Mouse (Mus musculus): ENCODE data around the gene Hbq1a.

Hbq1a gene

DNA sequence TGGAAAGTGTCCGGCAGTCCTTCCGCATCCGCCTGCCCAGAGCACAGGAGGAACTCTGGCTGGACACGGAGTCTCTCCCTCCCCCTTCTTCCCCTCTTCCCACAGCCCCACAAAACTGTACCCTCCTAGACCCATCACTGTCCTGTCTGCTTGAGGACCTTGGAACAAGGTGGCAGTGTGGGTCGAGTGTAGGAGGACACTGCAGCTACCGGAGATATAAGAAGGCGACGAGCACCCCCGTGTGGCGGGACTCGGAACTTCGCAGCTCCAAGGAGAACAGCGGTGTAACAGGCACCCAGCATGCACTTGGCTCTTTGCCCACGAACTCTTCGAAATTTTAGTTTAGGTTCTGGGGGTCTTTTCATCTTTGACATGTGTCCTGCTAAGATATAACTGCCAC lies 24.7 kb downstream of the Hbq1a start:
- DNase-seq (ENCODE audit: extremely low spot score) = peak; percentile 93

- DNase-seq (ENCODE audit: extremely low spot score) = no peak
Measured at GRCm38 (mm10) chr11:32331075-32331474, 31.2 kb downstream of the Hbq1a start.

DNA sequence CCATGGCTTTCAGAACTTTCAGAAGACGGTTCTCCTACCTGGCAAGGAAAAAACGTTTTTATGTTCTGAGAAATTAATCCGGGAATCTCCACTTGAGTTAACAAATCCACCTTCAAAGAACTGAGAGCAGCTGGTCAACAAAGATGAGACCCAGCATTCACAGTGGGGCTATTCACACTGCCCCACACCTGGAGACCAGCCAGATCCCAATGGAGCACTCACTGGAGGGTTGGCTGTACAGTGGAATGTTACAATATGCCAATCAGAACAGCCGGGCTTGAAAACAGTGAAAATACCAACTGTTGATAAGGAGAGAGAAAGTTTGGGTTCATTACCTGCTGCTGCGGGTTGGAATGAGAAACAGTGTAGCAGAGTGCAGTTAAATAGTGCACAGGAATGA lies 32.0 kb downstream of the Hbq1a start:
- DNase-seq (ENCODE audit: extremely low spot score) = no peak

- DNase-seq (ENCODE audit: extremely low spot score) = no peak
Measured at GRCm38 (mm10) chr11:32333235-32333634, 33.4 kb downstream of the Hbq1a start.

DNA sequence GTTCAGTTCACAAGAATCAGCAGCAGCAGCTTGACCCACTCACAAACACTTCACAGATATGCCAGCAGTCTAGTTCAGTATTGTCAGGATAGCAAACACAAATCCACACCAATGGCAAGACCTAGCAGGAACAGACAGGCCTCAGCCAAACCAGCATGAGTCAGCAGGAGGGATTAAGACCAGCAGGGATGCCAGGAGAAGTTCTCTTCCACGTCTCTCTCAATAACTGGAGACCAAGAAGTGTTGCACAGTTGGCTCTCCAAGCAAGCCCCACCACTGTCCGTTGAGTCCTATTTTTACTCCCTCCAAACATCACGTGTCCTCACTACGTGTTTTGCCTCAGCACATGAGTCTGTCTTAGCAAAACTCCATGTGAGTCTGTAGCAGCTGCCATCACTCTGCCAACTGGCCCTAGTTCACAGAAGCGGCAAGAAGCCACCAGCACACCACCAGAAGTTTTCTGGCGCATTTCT lies 36.6 kb downstream of the Hbq1a start:
- no peak for DNase-seq (ENCODE audit: extremely low spot score)

DNA sequence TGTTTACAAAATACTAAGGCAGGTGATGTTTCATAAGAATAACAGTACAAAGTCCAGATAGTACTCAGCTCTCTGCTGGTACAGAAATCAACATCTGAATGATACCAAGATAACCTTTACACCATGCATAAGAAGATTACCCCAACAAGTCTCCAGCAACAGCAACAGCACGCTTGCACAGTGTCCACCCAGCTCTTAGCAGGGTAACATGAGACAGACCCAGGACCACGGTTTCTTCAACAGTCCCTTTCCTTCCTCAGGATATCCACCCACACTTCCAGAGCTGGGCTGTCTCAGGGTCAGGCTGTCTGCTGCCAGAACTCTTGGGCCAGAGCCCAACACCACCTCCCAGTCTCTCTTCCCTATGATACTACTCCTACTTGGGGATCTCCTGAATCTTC lies 39.3 kb downstream of the Hbq1a start:
- no peak for DNase-seq (ENCODE audit: extremely low spot score)

DNA sequence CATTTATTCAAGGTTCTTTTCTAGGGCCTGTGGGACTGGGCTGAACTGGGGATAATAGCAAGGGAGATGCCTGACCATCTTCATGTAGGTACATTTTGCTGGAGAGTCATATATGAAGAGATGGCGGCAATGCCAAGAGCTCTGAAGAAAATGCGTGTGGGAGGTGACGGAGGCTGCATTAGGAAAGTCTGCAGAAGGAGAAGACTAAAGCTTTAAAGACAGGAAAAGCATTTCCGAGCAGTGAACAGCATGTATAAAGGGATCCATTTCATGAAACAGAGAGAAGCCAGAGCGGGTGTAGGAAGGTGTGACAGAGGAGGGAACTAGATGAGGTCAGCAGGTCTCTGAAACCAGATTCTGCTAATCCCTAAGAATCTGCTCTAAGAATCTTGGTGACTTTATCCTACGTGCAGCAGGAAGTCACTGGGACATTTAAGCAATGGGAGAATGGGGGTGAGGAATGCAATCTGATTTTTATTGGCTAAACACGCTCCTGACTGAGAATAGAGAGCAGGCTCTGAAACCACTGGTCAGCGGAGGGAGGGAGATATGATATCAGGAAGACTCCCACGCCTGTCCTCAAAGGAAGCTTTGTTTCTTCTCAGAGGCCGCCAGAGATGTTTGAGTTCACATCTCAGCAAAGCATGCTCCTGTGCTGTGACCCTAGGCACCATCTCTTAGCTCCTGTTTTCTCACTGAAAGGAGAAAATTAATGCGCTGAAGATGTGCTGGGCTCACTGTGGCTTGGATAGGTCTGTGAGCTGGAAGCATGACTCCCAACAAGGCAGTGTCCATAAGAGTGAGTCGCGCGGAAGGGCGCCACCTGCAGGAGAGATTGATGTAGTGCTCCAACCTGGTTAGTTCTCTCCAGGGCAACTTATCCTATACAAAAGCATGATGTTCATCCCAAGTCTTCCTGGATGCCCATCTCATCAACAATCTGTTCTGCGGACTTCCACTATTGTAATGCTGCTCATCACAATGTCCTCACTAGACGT lies 40.9 kb downstream of the Hbq1a start:
- DNase-seq (ENCODE audit: extremely low spot score) = peak; percentile 68

DNA sequence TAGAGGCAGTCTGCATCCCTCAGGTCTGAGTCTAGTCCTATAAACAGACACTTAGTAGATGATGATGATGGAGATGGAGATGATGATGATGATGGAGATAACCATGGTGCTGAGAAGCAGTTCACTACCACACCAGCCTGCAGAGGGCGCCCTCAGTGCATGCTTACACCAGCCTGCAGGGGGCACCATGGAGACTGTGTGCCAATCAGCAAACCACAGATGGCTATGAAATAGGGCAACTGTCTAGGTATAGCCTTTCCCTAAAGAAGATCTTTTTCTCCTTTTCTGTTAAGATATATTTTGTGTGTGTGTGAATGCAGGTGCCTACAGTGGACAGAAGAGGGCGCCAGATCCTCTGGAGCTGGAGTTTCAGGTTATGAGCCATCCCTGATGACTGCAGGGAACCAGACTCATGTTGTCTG lies 42.9 kb downstream of the Hbq1a start:
- no peak for DNase-seq (ENCODE audit: extremely low spot score)

GRCm38 (mm10) chr11:32343350-32343749 lies 43.5 kb downstream of the Hbq1a start:
- no peak for DNase-seq (ENCODE audit: extremely low spot score)

GRCm38 (mm10) chr11:32345504-32346297 lies 45.8 kb downstream of the Hbq1a start:
- no peak for DNase-seq (ENCODE audit: extremely low spot score)

GRCm38 (mm10) chr11:32347264-32347606 lies 47.4 kb downstream of the Hbq1a start:
- DNase-seq (ENCODE audit: extremely low spot score) = no peak

DNA sequence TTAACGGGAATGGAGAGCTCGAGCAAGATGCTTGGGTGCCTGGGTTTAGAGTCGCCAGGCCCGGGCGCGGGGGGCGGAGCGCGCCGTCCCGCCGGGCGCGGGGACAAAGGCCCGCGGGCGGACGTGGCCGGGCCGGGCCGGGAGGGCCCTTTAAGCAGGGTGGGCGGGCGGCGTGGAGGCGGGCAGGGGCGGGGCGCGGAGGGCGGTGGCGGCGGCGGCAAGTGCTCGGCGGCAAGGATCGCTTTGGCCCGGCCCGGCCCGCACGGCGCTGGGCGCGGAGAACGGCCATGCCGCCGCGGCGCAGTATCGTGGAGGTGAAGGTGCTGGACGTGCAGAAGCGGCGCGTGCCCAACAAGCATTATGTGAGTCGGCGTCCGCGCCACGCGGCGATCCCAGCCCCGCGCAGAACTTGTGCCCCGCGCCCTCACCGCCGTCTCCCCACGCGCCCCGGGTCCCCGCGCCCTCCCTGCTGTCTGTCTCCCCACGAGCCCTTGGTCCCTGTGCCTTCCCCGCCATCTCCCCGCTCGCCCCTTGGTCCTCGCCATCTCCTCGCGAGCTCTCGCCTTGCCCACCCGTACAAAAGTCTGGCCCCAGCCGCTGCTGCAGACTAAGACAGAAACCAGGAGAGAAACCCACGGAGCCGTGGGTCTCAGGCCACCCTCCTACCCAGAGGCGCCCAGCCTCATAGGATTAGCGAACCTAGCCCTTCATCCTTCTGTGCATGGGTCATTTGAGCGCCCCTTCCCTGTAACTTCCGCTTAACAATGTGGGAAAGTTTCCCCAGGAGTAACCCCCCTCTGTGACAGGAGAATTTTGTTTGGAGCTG lies 48.0 kb downstream of the Hbq1a start, which contains the start of gene Sh3pxd2b:
Gene Sh3pxd2b, plus strand, starts transcription at position 214 of the 826 bp plus-strand sequence.
- DNase-seq (ENCODE audit: extremely low spot score) = peak; percentile 82

GRCm38 (mm10) chr11:32348433-32349283 lies 48.8 kb downstream of the Hbq1a start:
- peak; percentile 27 for DNase-seq (ENCODE audit: extremely low spot score)

DNA sequence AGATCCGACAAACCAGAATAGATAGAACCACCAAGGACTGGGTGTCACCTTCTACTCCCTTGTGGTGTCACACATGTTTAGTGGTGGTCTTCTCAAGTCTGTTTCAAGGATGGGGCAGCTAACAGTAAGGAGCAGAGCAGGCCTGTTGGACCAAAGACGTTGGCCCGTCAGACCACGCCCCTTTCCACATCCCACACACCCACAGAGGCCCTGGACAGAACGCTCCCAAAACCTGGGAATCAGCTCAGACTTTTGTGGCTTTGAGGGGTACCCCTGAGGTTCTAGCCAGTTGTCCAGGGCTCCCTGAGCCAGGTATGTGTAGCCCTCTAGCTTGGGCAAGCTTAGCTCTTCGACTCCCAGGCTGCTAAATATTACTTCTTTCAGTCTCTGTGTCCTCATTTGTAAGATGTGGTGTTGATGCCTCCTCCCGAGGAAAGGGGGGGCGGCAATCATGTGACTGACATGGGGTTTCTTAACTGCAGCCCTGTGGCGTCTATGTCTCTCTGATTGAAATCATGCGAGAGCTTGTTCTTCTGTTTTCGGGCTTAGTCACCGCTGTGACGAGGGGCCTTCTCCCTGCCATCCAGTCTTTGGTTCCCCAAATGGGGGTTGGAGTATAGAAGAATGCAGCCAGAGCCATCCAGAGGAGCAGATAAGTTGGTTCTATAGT lies 49.5 kb downstream of the Hbq1a start:
- DNase-seq (ENCODE audit: extremely low spot score) = no peak
